Mouse (Mus musculus) thymus, adult 2 months (tissue): ENCODE measurements around the gene Mr1.

Source experiments
- CTCF ChIP-seq: fragments of 200-500 bp; IDR thresholded peaks from 2 replicates; pipeline ENCODE4 v1.5.1; 2012; ENCODE audit warnings: mild to moderate bottlenecking, control low read depth, low read length, moderate library complexity, borderline replicate concordance; ENCODE audit not compliant: control insufficient read depth, poor library complexity, insufficient read depth; ENCODE audit errors: extremely low read depth
- POLR2A ChIP-seq: fragments of 200-500 bp; IDR thresholded peaks from 2 replicates; pipeline ENCODE4 v1.6.1; 2012; ENCODE audit warnings: mild to moderate bottlenecking, low read length, control low read depth, moderate library complexity; ENCODE audit not compliant: control insufficient read depth, poor library complexity, insufficient read depth; ENCODE audit errors: extremely low read depth

- TF ChIP-seq CTCF (no peak), POLR2A (no peak)
Measured at GRCm38 (mm10) chr1:155091374-155091841, 55.2 kb downstream of the Mr1 start.
